Mouse (Mus musculus) hindbrain, embryonic 11.5 days (tissue): Measurements from ENCODE around the gene Mcub. TPM values are rescaled to one million over a fixed set of nuclear protein-coding genes. Genes with fewer than 3 reads are reported as not detected.

Source experiments
- ATAC-seq: fragments of 200-750 bp; cut with Nextera tagmentation; 2 replicates; pipeline ENCODE4 v1.8.0; 2017; ENCODE audit warnings: mild to moderate bottlenecking, moderate TSS enrichment, moderate library complexity; ENCODE audit not compliant: low FRiP score
- DNase-seq: peaks from one replicate; pipeline ENCODE4 v3.0.0-alpha.2; 2015; ENCODE audit warnings: low spot score
- H3K27ac ChIP-seq: fragments of 300-500 bp; sonication (generic); 2 replicates; pipeline ENCODE4 v1.5.1; 2014; ENCODE audit warnings: mild to moderate bottlenecking, low read depth, low read length
- H3K27me3 ChIP-seq: fragments of 300-500 bp; sonication (generic); 2 replicates; pipeline ENCODE4 v1.6.1; 2014; ENCODE audit warnings: mild to moderate bottlenecking, low read length, moderate library complexity, mixed read lengths; ENCODE audit not compliant: control insufficient read depth, insufficient read depth
- H3K36me3 ChIP-seq: fragments of 300-500 bp; sonication (generic); 2 replicates; pipeline ENCODE4 v1.6.1; 2014; ENCODE audit warnings: mild to moderate bottlenecking, low read length, moderate library complexity, mixed read lengths; ENCODE audit not compliant: control insufficient read depth, insufficient read depth
- H3K4me1 ChIP-seq: fragments of 300-500 bp; sonication (generic); replicated peaks from 2 replicates; pipeline ENCODE4 v1.6.1; 2014; ENCODE audit warnings: low read length, mixed read lengths; ENCODE audit not compliant: control insufficient read depth, insufficient read depth
- H3K4me2 ChIP-seq: fragments of 300-500 bp; sonication (generic); replicated peaks from 2 replicates; pipeline ENCODE4 v1.6.1; 2014; ENCODE audit warnings: mild to moderate bottlenecking, low read depth, low read length
- H3K4me3 ChIP-seq: fragments of 300-500 bp; sonication (generic); 2 replicates; pipeline ENCODE4 v1.5.1; 2014; ENCODE audit warnings: low read depth, low read length
- H3K9ac ChIP-seq: fragments of 300-500 bp; sonication (generic); 2 replicates; pipeline ENCODE4 v1.6.1; 2014; ENCODE audit warnings: low read depth, low read length
- H3K9me3 ChIP-seq: fragments of 300-500 bp; sonication (generic); 2 replicates; pipeline ENCODE4 v1.6.1; 2016; ENCODE audit warnings: low read length; ENCODE audit not compliant: control insufficient read depth
- WGBS: fragments of 180-500 bp; shearing (Covaris S2); extraction: QIAGEN DNeasy Blood & Tissue Kit; methylation state at CpG from one replicate; pipeline ENCODE4 v1.1.7; 2014; 5-methylcytosine and 5-hydroxymethylcytosine counted together
- polyA plus RNA-seq: library from polyadenylated mRNA; unstranded; fragments of >200 nt; fragmentation: Nextera tagmentation; extraction: Ambion mirVana; gene quantifications from 2 replicates; pipeline ENCODE4 v1.2.1, GENCODE M21; 2014

Gene Mcub
- 1.7 and 2.8 TPM in 2 replicates for polyA plus RNA-seq

DNA sequence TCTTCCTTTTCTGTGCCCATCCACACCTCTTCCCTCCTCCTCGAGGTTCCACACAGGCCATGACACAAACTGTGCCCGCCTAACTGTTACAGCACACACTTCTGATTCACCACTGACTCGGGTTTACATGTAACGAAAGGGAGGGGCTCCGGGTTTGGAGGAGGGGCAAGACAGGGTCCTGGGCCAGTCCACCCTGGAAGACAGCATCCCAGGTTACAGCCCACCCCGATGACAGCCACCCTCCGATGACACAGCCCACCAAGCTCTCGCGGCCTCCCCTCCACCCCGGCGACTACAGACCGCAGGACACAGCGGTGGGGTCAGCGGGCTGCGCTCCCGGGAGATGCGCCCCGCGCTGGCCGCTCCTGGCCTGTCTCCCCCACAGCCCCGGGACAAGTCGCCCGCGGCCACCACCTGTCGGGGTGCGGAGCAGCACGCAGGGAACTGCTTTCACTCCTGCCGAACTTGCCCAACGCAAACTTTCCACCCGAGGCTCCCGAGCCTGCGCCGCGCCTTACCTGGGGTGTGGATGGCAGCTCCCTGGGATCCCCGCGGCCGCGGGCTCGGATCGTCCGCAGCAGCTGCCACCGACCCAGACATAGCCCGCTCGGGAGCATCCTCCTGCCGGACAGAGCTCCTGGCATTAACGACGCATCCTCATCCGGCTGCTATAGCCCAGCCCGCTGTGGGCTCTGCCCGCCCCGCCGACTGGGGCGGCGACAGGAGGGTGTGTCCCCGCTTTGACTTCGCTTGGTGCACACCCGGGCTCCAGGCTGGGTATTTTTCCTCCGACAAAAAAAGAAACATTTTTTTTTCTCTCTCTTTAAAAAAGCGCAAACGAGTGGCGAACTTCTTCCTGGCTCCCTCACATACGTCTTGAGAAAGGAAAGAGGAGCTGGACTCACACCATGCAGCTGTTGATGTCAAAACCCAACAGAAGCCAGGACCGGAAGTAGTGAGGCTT, at the start of gene Mcub:
Mcub (minus strand) TSS at position 775 of the 964 bp plus-strand sequence.
- WGBS = under 1% methylated on average over 62 of the region's 63 CpGs
- H3K9ac ChIP-seq = peak within 1 kb of the TSS; percentile 53; the same call in 1 of the 2 replicates
- H3K27ac ChIP-seq = no peak within 1 kb of the TSS
- no peaks in the 10 kb centered on the region for H3K36me3 ChIP-seq
- peak within 1 kb of the TSS; percentile 99 for H3K4me2 ChIP-seq
- DNase-seq = peak; percentile 66
- peaks cover 9% of the 10 kb centered on the region for H3K27me3 ChIP-seq
- H3K4me3 ChIP-seq = peak within 1 kb of the TSS; percentile 58
- H3K4me1 ChIP-seq = 0 out of 2 replicates have a peak, but pooled peaks cover 4% of the 10 kb centered on the region
- H3K9me3 ChIP-seq = no peaks in the 10 kb centered on the region
- ATAC-seq = peak; percentile 83

DNA sequence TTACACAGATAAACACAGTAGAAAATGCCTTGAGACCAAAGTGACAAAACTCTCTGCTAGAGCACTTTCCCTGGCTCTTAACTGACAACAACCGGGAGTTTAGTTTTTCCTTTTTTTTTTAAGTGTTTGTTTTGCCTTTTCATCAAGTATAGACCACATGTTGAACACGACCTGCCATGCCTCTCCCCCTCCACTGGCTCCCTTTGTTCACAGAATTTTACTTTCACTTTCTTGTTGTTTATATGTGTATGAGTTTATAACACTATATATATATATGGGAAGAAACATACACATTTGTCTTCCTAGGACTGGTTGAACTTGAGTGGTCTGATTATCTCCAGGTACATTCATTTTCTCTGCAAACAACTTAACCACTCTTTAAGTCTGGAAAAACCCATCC, 42.9 kb upstream of the Mcub start:
- no peak for ATAC-seq
- WGBS = 88% methylated on average over 2 of the region's 2 CpGs

DNA sequence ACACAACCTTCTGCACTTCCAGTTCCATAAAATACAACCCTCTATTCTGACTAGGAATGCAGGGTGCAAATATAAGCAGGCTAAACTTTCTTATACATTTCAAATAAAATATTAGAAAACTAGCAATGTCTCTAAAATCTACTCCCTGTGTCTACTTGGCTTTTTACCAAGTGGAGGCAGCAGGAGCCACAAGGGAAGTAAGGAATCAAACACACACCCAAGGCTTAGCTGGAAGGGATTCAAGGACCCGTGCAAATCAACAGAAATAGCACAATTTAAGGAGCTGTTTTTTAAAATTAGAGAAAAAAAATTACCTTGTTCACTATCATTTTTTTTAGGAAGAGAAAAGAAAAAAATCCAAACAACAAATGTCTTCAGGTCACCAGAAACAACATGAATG, 41.2 kb upstream of the Mcub start:
- Histone ChIP-seq H3K36me3 (peaks cover 4% of the 10 kb centered on the region; the same call in 1 of the 2 replicates), H3K9me3 (no peaks in the 10 kb centered on the region), H3K27me3 (no peaks in the 10 kb centered on the region), H3K4me1 (no peaks in the 10 kb centered on the region), H3K4me3 (no peak overlapping the region), H3K9ac (no peak overlapping the region), H3K27ac (no peak overlapping the region), H3K4me2 (no peak overlapping the region)
- DNase-seq (no peak), ATAC-seq (no peak)
- 89% methylated on average over 1 of the region's 1 CpGs for WGBS

More for the DNA sequence above, 42.9 kb upstream of the Mcub start:
- Histone ChIP-seq H3K4me3 (no peak overlapping the region), H3K4me1 (no peaks in the 10 kb centered on the region), H3K4me2 (no peak overlapping the region), H3K27me3 (no peaks in the 10 kb centered on the region), H3K9ac (no peak overlapping the region), H3K36me3 (peaks cover 4% of the 10 kb centered on the region; the same call in 1 of the 2 replicates), H3K9me3 (no peaks in the 10 kb centered on the region), H3K27ac (no peak overlapping the region)
- DNase-seq = no peak

DNA sequence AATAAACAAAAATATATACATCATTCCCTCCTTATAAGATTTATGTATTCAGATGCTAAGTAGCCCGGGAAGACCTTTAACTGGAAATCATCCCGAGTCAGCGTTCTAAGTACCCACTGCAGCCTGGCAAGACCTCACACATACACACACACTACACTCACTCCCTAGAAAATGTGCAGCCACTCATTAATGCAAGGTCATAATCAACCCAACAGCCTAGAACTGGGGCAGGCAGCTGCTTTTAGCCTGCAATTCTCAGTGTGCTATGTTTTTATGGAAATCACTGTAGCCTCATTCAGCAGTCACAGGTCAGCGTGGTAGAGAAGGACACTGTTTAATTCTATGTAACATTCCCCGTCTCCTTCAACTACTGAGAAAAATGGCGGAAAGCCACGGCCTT, 36.1 kb upstream of the Mcub start:
- no peaks in the 10 kb centered on the region for H3K27me3 ChIP-seq
- H3K27ac ChIP-seq = no peak overlapping the region
- H3K9ac ChIP-seq = no peak overlapping the region
- no peak overlapping the region for H3K4me2 ChIP-seq
- H3K4me1 ChIP-seq = no peaks in the 10 kb centered on the region
- ATAC-seq = no peak
- DNase-seq = no peak
- no peak overlapping the region for H3K4me3 ChIP-seq
- H3K9me3 ChIP-seq = no peaks in the 10 kb centered on the region
- H3K36me3 ChIP-seq = peaks cover 9% of the 10 kb centered on the region
- WGBS = 94% methylated on average over 7 of the region's 7 CpGs

DNA sequence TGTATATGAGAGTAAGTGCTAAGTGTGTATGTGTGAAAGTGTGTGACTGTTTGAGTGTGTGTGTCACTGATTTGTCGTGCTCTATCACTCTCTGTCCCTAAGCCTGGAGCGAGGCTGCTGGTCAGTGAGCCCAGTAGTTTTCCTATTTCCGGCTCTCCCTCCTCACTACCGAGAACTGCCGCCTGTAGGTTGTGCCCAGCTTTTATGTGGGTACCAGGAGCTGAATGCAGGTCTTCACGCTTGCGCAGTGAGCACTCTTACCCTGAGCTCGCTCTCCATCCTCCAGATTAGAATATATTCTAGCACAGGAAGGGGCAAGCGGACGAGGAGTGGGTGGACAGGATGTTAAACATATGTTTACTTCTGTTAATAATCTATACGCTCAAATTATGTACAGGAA, 30.9 kb upstream of the Mcub start:
- 92% methylated on average over 11 of the region's 11 CpGs for WGBS
- Histone ChIP-seq H3K27ac (no peak overlapping the region), H3K36me3 (peaks cover 6% of the 10 kb centered on the region)

DNA sequence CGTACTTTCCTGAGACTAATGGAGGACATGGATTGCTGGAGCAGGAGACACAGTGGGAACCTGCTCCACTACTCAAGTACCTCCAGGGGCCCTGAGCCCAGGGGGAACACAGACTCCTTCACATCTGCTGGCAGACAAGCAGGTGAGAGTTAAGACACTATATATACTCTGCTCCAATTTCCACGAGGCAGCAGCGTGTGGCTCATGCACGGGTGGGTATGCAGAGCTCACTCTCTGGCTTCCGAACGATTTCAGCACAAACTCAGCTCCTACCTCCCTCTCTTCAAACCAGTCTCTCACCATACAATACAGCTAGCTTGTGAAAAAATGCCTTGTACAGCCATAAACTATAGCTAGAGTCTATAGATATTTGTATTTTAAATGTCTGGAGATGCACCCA, 28.5 kb upstream of the Mcub start:
- no peak overlapping the region for H3K9ac ChIP-seq
- H3K27ac ChIP-seq = no peak overlapping the region
- H3K4me2 ChIP-seq = no peak overlapping the region
- H3K27me3 ChIP-seq = no peaks in the 10 kb centered on the region
- no peaks in the 10 kb centered on the region for H3K9me3 ChIP-seq
- peaks cover 6% of the 10 kb centered on the region for H3K36me3 ChIP-seq
- ATAC-seq = no peak
- 91% methylated on average over 6 of the region's 6 CpGs for WGBS
- no peak for DNase-seq
- H3K4me3 ChIP-seq = no peak overlapping the region
- H3K4me1 ChIP-seq = no peaks in the 10 kb centered on the region

More for the DNA sequence above, 30.9 kb upstream of the Mcub start:
- no peaks in the 10 kb centered on the region for H3K9me3 ChIP-seq
- H3K4me3 ChIP-seq = no peak overlapping the region
- H3K4me1 ChIP-seq = no peaks in the 10 kb centered on the region
- H3K27me3 ChIP-seq = no peaks in the 10 kb centered on the region
- H3K9ac ChIP-seq = no peak overlapping the region
- DNase-seq = no peak
- H3K4me2 ChIP-seq = no peak overlapping the region
- ATAC-seq = no peak

DNA sequence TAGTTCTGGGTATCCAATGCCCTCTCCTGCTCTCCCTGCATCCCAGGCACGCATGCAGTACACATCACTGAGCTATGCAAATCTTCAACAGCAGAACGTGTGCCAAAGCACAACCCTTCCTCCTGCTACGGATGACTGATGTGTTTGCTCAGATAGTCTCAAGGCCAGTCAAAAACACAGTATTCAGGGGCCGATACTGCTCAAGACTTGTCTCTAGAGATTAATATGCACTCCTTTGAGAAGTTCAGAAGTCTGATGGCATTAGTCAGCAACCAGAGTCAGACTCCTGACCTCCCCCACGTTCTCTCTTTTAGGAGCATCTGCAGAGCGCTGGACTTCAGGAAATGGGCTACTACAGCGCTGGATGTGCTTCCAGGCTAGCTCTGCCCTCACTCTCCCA, 28.0 kb upstream of the Mcub start:
- H3K36me3 ChIP-seq = peaks cover 3% of the 10 kb centered on the region

DNA sequence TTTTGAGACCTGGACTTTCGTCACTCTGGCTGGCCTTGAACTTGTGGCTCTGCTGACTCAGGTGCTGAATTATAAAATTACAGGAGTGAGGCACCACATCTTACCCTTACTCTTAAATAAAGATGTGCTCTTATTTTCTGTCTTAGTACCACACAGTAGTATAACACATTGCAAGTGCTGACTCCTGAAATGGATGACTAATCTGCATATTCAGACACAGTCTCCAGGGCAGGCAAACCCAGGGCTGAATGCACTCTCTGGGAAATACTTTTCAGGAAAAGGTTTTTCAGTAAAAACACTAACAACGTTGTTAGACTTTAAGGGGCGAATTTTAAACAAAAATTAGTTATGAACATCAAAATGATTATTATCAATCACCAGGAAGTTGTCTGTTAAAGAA, 27.3 kb upstream of the Mcub start:
- no peaks in the 10 kb centered on the region for H3K4me1 ChIP-seq
- no peak overlapping the region for H3K4me2 ChIP-seq
- no peak for DNase-seq
- H3K9ac ChIP-seq = no peak overlapping the region
- ATAC-seq = no peak
- 86% methylated on average over 3 of the region's 3 CpGs for WGBS
- H3K36me3 ChIP-seq = no peaks in the 10 kb centered on the region; the same call in 1 of the 2 replicates
- no peaks in the 10 kb centered on the region for H3K9me3 ChIP-seq
- no peak overlapping the region for H3K4me3 ChIP-seq
- H3K27me3 ChIP-seq = no peaks in the 10 kb centered on the region
- H3K27ac ChIP-seq = no peak overlapping the region

More for the DNA sequence above, 28.0 kb upstream of the Mcub start:
- Histone ChIP-seq H3K27ac (no peak overlapping the region), H3K9ac (no peak overlapping the region), H3K4me3 (no peak overlapping the region), H3K27me3 (no peaks in the 10 kb centered on the region), H3K9me3 (no peaks in the 10 kb centered on the region), H3K4me2 (no peak overlapping the region), H3K4me1 (no peaks in the 10 kb centered on the region)
- DNase-seq (no peak), ATAC-seq (no peak)
- WGBS = 91% methylated on average over 7 of the region's 7 CpGs

DNA sequence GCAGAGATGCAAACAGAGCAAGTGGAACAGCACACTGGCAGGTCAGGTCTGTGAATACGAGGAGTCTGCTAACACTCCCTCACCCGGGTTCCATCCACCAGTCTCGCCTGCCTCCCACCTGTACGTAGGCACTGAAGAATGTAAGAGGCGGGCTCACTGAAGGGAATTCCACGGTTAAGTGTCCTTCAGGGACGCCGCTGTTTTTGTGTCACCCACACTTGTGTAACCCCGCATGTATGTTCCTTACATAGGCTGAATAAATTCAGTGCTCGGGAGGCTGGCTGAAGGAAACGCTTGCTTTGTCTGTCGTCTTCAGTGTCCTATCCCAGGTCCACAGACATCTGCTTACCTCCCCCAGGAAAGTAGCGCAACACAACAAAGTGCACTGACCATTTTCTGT, 17.3 kb upstream of the Mcub start:
- no peaks in the 10 kb centered on the region for H3K27me3 ChIP-seq
- DNase-seq (no peak), ATAC-seq (no peak)
- no peaks in the 10 kb centered on the region for H3K4me1 ChIP-seq
- peaks cover 14% of the 10 kb centered on the region; the same call in 1 of the 2 replicates for H3K36me3 ChIP-seq
- no peak overlapping the region for H3K27ac ChIP-seq
- no peak overlapping the region for H3K9ac ChIP-seq
- 94% methylated on average over 13 of the region's 13 CpGs for WGBS
- no peak overlapping the region for H3K4me3 ChIP-seq
- H3K9me3 ChIP-seq = no peaks in the 10 kb centered on the region
- no peak overlapping the region for H3K4me2 ChIP-seq
